8 mouse cellular contexts compared by ENCODE assay signal in genomic region chr2:27702904-27703666, GRCm38 (mm10). TPM values are rescaled to one million over a fixed set of nuclear protein-coding genes. Genes with fewer than 3 reads are reported as not detected.
A peak's percentile ranks its signal among the peaks of the same experiment; 100 is the strongest.
DNase-seq lines count a peak whose midpoint lies in the region; ATAC-seq lines count a peak whose summit lies in the region.

No protein-coding gene starts in this region.

- DNase-seq in heart, postnatal 36 days, result no peak
- peak; percentile 39 for DNase-seq in c-Kit-negative CD71-positive TER-119-positive erythroid progenitor cells, embryonic 14.5 days (ENCODE audit: low read depth, low spot score)
- DNase-seq in kidney, postnatal 10 days, result peak; percentile 45
- DNase-seq in left cerebral cortex, postnatal 36 days (ENCODE audit: low spot score in 2 of 2), result no peak
- DNase-seq in right cerebral cortex, postnatal 14 days, result no peak
- DNase-seq in thymus, postnatal 25 days, result no peak

- H3K4me1 ChIP-seq in heart, embryonic 13.5 days, result peaks cover 80% of the 10 kb centered on the region

- intact Hi-C loops in heart, postnatal 36 days (cut with DNase I), result no loop called here
- intact Hi-C loops in left cerebral cortex, postnatal 36 days (cut with DNase I), result no loop called here

- no peaks in the 10 kb centered on the region for H3K36me3 ChIP-seq in heart, embryonic 13.5 days

- peak overlapping the region; percentile 6; the same call in 1 of the 2 replicates for H3K4me2 ChIP-seq in heart, embryonic 13.5 days

- ATAC-seq in heart, embryonic 13.5 days (ENCODE audit: extremely low read depth, insufficient number of reproducible peaks, low FRiP score, low TSS enrichment), result no peak
- ATAC-seq in megakaryocyte progenitor cell, adult 5-6 weeks (replicated peaks; ENCODE audit: poor library complexity), result peak; percentile 93

- no peaks in the 10 kb centered on the region for H3K9me3 ChIP-seq in heart, embryonic 13.5 days

- H3K4me3 ChIP-seq in heart, embryonic 13.5 days, result no peak overlapping the region

- no peaks in the 10 kb centered on the region for H3K27me3 ChIP-seq in heart, embryonic 13.5 days (replicated peaks)

- H3K27ac ChIP-seq in heart, embryonic 13.5 days (replicated peaks), result 0 out of 2 replicates have a peak overlapping the region, but pooled peaks have one; percentile 54

- peak overlapping the region; percentile 58; the same call in 1 of the 2 replicates for H3K9ac ChIP-seq in heart, embryonic 13.5 days

- WGBS in heart, embryonic 13.5 days, result 44% methylated on average over 10 of the region's 10 CpGs

RNA-seq across cellular contexts. Expression of gene Rxra, which starts 26.8 kb away (rescaled TPM):
- 6.7 and 7.4 TPM in 2 replicates for polyA plus RNA-seq in heart, embryonic 13.5 days (2015; fragmentation: Nextera tagmentation; extraction: Ambion mirVana)
- total RNA-seq in heart, postnatal 36 days (2021), result 10 to 100 TPM; 52.8 to 53.8 TPM
- 1.1 and 1.2 TPM in 2 replicates for total RNA-seq in megakaryocyte progenitor cell, adult 5-6 weeks (2015)
- 1.9 and 2.5 TPM in 2 replicates for total RNA-seq in megakaryocyte progenitor cell, adult 5-6 weeks (2017)
- total RNA-seq in left cerebral cortex, postnatal 36 days (2021), result 10 to 100 TPM; 19.7 to 25.6 TPM

Comparison
In these comparisons a context has a peak if more than half of its experiments do, and no peak if none do; other contexts are left out.
1. DNase-seq: peak in c-Kit-negative CD71-positive TER-119-positive erythroid progenitor cells, embryonic 14.5 days (single experiment) and kidney, postnatal 10 days (single experiment); none in heart, postnatal 36 days (0 of 2), left cerebral cortex, postnatal 36 days (0 of 2), right cerebral cortex, postnatal 14 days (single experiment) and thymus, postnatal 25 days (single experiment).
2. RNA of gene Rxra, which starts 26.8 kb away (total RNA-seq): 52.8 to 53.8 TPM in heart, postnatal 36 days and 19.7 to 25.6 TPM in left cerebral cortex, postnatal 36 days; 1.1 to 2.5 TPM in megakaryocyte progenitor cell, adult 5-6 weeks; every median in the first group is over 4 times any median in the second.